Mouse (Mus musculus) MEL (cell line): Measurements from ENCODE around the gene Gm49361.
A peak's percentile ranks its signal among the peaks of the same experiment; 100 is the strongest.

Source experiments
- CTCF ChIP-seq, 3 experiments: IDR thresholded peaks in 2 of 3; conservative IDR thresholded peaks in 1 of 3; 2 replicates each; pipeline ENCODE4 v1.5.1; 2011 to 2012; ENCODE audit warnings: low read length in 3 of 3, low read depth in 2 of 3, mild to moderate bottlenecking in 2 of 3, improper control_type of control experiment in 1 of 3, inconsistent platforms in 1 of 3, mixed read lengths in 1 of 3, moderate library complexity in 1 of 3; ENCODE audit not compliant: control insufficient read depth in 1 of 3, insufficient read depth in 1 of 3, poor library complexity in 1 of 3, severe bottlenecking in 1 of 3
- EP300 ChIP-seq, 2 experiments: IDR thresholded peaks; 2 replicates each; pipeline ENCODE4 v1.6.1; 2011; ENCODE audit warnings: improper control_type of control experiment in 2 of 2, low read length in 2 of 2, low read depth in 1 of 2, mild to moderate bottlenecking in 1 of 2
- HCFC1 ChIP-seq: IDR thresholded peaks from 2 replicates; pipeline ENCODE4 v1.6.1; 2012; ENCODE audit warnings: low read depth, mild to moderate bottlenecking, inconsistent platforms, low read length, improper control_type of control experiment, moderate library complexity
- JUND ChIP-seq: IDR thresholded peaks from 2 replicates; pipeline ENCODE4 v1.6.1; 2011; ENCODE audit warnings: low read depth, mild to moderate bottlenecking, improper control_type of control experiment, low read length

DNA sequence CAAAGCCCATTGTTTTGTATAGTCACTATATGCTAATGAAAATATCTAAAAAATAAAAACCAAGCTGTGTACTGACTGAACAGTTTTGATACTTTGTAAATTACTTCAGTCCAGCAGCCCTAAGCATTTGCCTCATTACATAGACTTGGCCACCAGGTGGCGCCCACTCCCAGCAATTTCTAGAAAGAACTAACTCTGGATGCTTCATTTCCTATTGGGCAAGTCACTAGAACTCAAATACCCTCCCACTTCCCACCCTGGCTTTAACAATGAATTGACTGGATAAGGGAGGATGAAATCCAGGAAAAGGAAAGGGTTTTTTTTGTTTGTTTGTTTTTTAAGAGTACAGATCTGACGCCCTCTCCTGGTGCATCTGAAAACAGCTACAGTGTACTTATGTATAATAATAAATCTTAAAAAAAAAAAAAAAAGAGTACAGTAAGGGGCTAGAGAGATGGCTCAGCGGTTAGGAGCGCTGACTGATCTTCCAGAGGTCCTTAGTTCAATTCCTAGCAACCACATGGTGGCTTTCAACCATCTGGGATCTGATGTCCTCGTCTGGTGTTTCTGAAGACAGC is 65.9 kb downstream of the Gm49361 start:
- peak; percentile 32; the same call in 1 of the 2 replicates for TF ChIP-seq HCFC1
- TF ChIP-seq JUND: no peak
- no peak for TF ChIP-seq EP300 (IDR thresholded peaks at IDR 0.05; ENCODE audit: low read depth in 1 of 2, low read length in 2 of 2)
- peak; percentile 75 to 95 (median 79) for TF ChIP-seq CTCF (IDR thresholded peaks at IDR 0.05 in 2 of 3, conservative IDR thresholded peaks at IDR 0.05 in 1 of 3; ENCODE audit: control insufficient read depth in 1 of 3, insufficient read depth in 1 of 3, low read depth in 2 of 3, low read length in 3 of 3, poor library complexity in 1 of 3, severe bottlenecking in 1 of 3)
